Mouse (Mus musculus): ENCODE measurements at regions not wholly inside any gene's neighbourhood (a gene's known extent, or its start where the extent isn't known, plus 50 kb on each side); places are given as distances from the start of the nearest gene placed in this dataset.

DNA sequence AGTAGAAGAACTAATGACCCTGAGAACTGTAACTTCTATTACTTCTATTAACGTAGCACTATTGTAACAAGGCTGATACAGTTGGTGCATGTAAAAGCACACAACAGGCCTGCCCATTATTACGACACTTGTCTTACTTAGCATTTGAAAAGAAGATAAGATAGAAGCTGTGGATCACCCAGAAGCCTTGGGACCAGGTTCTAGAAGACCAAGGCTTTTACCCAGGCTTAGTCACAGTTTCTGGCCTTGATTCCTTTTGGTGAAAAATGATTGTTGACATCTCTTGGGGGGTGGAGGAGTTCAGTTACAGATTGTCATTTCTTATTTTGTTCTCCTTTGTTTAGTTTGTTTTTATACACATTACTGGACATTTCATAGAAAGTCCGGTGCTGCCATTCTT, 52.7 kb upstream of the Hmgn3 start:
- Histone ChIP-seq H3K9ac (ENCODE audit: low read depth, low read length) (no peak overlapping the region), H3K4me1 (ENCODE audit: control insufficient read depth, insufficient read depth, low read depth, low read length) (no peaks in the 10 kb centered on the region), H3K27ac (ENCODE audit: low read depth, low read length) (no peak overlapping the region), H3K4me3 (ENCODE audit: low read length) (no peak overlapping the region), H3K9me3 (ENCODE audit: control insufficient read depth, low read length) (no peaks in the 10 kb centered on the region), H3K36me3 (ENCODE audit: control insufficient read depth, insufficient read depth, low read length) (no peaks in the 10 kb centered on the region), H3K4me2 (ENCODE audit: low read length) (no peak overlapping the region), H3K27me3 (replicated peaks; ENCODE audit: control insufficient read depth, insufficient read depth, low read length) (no peaks in the 10 kb centered on the region)
- WGBS = 90% methylated on average over 3 of the region's 3 CpGs
- ATAC-seq = no peak

GRCm38 (mm10) chr9:83197013-83197412, 50.5 kb upstream of the Hmgn3 start:
- Histone ChIP-seq H3K4me2 (ENCODE audit: low read length) (no peak overlapping the region), H3K4me1 (ENCODE audit: control insufficient read depth, insufficient read depth, low read depth, low read length) (no peaks in the 10 kb centered on the region), H3K9me3 (ENCODE audit: control insufficient read depth, low read length) (no peaks in the 10 kb centered on the region), H3K4me3 (ENCODE audit: low read length) (no peak overlapping the region), H3K27ac (ENCODE audit: low read depth, low read length) (no peak overlapping the region), H3K9ac (ENCODE audit: low read depth, low read length) (no peak overlapping the region), H3K36me3 (ENCODE audit: control insufficient read depth, insufficient read depth, low read length) (no peaks in the 10 kb centered on the region), H3K27me3 (replicated peaks; ENCODE audit: control insufficient read depth, insufficient read depth, low read length) (no peaks in the 10 kb centered on the region)
- WGBS = 86% methylated on average over 5 of the region's 5 CpGs
- ATAC-seq = no peak

Data from hindbrain, embryonic 16.5 days (tissue).